18 mouse cellular contexts compared by ENCODE assay signal in the genomic region with DNA sequence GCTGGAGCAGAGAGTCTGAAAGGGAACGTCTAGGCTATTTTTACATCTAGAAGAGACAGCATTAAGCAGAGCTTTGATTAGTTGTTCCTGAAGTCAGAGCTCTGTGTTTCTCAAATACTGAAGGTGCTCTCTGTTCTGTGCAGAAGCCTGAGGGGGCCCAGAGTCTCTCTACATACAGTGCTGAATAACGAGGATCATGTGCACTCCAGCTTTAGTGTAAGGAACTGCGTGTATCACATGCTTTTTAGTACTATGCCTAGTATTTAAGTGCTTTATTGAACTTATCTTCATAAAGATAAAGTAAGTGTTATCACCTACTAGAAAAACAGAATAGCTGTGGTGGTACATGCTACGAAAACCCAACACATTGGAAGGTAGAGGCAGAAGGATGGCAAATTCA.
"Had no signal": no experiment of that assay in that cellular context is flagged by ENCODE, and none has a peak within 500 bp of the region (broad histone marks: within the 10 kb centered on the region; RNA-seq: fewer than 3 reads in every experiment).

No protein-coding gene starts in this region.

- H3K27me3 ChIP-seq: midbrain, embryonic 12.5 days; neural tube, embryonic 13.5 days; neural tube, embryonic 15.5 days had no signal

- H3K9ac ChIP-seq: lung, embryonic 14.5 days; midbrain, embryonic 12.5 days; neural tube, embryonic 13.5 days; neural tube, embryonic 15.5 days had no signal

- H3K9me3 ChIP-seq: midbrain, embryonic 10.5 days; neural tube, embryonic 13.5 days; neural tube, embryonic 15.5 days had no signal

- H3K27ac ChIP-seq: midbrain, embryonic 10.5 days; midbrain, embryonic 12.5 days; neural tube, embryonic 13.5 days; neural tube, embryonic 15.5 days had no signal

- H3K4me2 ChIP-seq: lung, embryonic 14.5 days; midbrain, embryonic 12.5 days; neural tube, embryonic 13.5 days; neural tube, embryonic 15.5 days had no signal

- DNase-seq: lung, embryonic 14.5 days; lung, postnatal 10 days; lung, postnatal 4 days; midbrain, embryonic 14.5 days; retina, postnatal 1 day; right cerebral cortex, adult 18-20 months; right cerebral cortex, postnatal 25 days; right cerebral cortex, postnatal 4 days; spleen, adult 18-20 months; thymus, adult 18-20 months; thymus, postnatal 14 days; thymus, postnatal 36 days had no signal

- H3K4me1 ChIP-seq: midbrain, embryonic 10.5 days; midbrain, embryonic 12.5 days; neural tube, embryonic 13.5 days; neural tube, embryonic 15.5 days had no signal

- H3K4me3 ChIP-seq: midbrain, embryonic 10.5 days; midbrain, embryonic 12.5 days; myocyte; neural tube, embryonic 13.5 days; neural tube, embryonic 15.5 days had no signal

- H3K36me3 ChIP-seq: midbrain, embryonic 10.5 days; midbrain, embryonic 12.5 days; neural tube, embryonic 13.5 days; neural tube, embryonic 15.5 days had no signal

- ATAC-seq: midbrain, embryonic 16.5 days had no signal
